Mouse (Mus musculus) heart, embryonic 11.5 days (tissue): ENCODE measurements around the gene Olfr458. TPM values are rescaled to one million over a fixed set of nuclear protein-coding genes. Genes with fewer than 3 reads are reported as not detected.

Experiments
- ATAC-seq: fragments of 200-750 bp; cut with Nextera tagmentation; replicated peaks from 2 replicates; pipeline ENCODE4 v1.8.0; 2017; ENCODE audit warnings: moderate library complexity; ENCODE audit not compliant: insufficient number of reproducible peaks, low FRiP score, low TSS enrichment
- H3K27ac ChIP-seq: fragments of 300-500 bp; sonication (generic); 2 replicates; pipeline ENCODE4 v1.5.1; 2014; ENCODE audit warnings: mild to moderate bottlenecking, low read depth, low read length
- H3K27me3 ChIP-seq: fragments of 300-500 bp; sonication (generic); 2 replicates; pipeline ENCODE4 v1.6.1; 2014; ENCODE audit warnings: mild to moderate bottlenecking, low read length, mixed read lengths; ENCODE audit not compliant: control insufficient read depth, insufficient read depth
- H3K36me3 ChIP-seq: fragments of 300-500 bp; sonication (generic); 2 replicates; pipeline ENCODE4 v1.6.1; 2014; ENCODE audit warnings: mild to moderate bottlenecking, low read length, moderate library complexity, mixed read lengths; ENCODE audit not compliant: control insufficient read depth, insufficient read depth
- H3K4me1 ChIP-seq: fragments of 300-500 bp; sonication (generic); 2 replicates; pipeline ENCODE4 v1.6.1; 2014; ENCODE audit warnings: low read length; ENCODE audit not compliant: control insufficient read depth, insufficient read depth
- H3K4me2 ChIP-seq: fragments of 300-500 bp; sonication (generic); 2 replicates; pipeline ENCODE4 v1.6.1; 2014; ENCODE audit warnings: mild to moderate bottlenecking, moderate library complexity
- H3K4me3 ChIP-seq: fragments of 300-500 bp; sonication (generic); 2 replicates; pipeline ENCODE4 v1.5.1; 2014; ENCODE audit warnings: low read depth, low read length
- H3K9ac ChIP-seq: fragments of 300-500 bp; sonication (generic); 2 replicates; pipeline ENCODE4 v1.6.1; 2014; ENCODE audit warnings: mild to moderate bottlenecking, low read depth, low read length, moderate library complexity
- H3K9me3 ChIP-seq: fragments of 300-500 bp; sonication (generic); replicated peaks from 2 replicates; pipeline ENCODE4 v1.6.1; 2016; ENCODE audit warnings: low read length; ENCODE audit not compliant: control insufficient read depth
- WGBS: fragments of 180-500 bp; shearing (Covaris S2); extraction: QIAGEN DNeasy Blood & Tissue Kit; methylation state at CpG from one replicate; pipeline ENCODE4 v1.1.7; 2014; ENCODE audit not compliant: insufficient replicate concordance; 5-methylcytosine and 5-hydroxymethylcytosine counted together
- polyA plus RNA-seq: library from polyadenylated mRNA; unstranded; fragments of >200 nt; fragmentation: Nextera tagmentation; extraction: Ambion mirVana; gene quantifications from 2 replicates; pipeline ENCODE4 v1.2.1, GENCODE M21; 2014

The Olfr458 gene
- polyA plus RNA-seq, 1 experiment from 2014 or later: not detected

DNA sequence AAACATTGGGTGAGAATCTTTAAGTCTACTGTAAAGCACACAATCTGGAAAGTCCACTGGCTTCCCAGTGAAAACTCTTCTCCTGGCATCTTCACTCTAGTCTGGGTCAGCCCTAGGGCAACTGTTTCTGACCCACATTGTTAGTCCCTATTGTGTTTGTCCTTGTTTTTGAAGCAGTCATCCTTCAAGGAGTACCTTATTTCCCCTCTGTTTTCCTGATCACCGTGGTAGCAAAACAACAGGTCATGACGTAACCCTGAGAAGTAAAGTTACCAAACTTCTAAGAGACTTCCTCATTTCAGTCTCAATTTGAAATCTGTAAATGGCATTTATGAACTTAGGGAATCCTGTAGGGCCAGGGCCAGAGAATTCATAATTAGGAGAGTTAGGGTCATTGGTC lies 43.6 kb downstream of the Olfr458 start:
- H3K9me3 ChIP-seq: no peaks in the 10 kb centered on the region
- no peak overlapping the region for H3K27ac ChIP-seq
- 76% methylated on average over 2 of the region's 2 CpGs for WGBS
- ATAC-seq: no peak
- no peaks in the 10 kb centered on the region for H3K4me1 ChIP-seq
- no peak overlapping the region for H3K4me2 ChIP-seq
- H3K36me3 ChIP-seq: no peaks in the 10 kb centered on the region
- H3K27me3 ChIP-seq: no peaks in the 10 kb centered on the region
- H3K9ac ChIP-seq: no peak overlapping the region
- H3K4me3 ChIP-seq: no peak overlapping the region

- Histone ChIP-seq H3K27ac (no peak overlapping the region), H3K4me1 (no peaks in the 10 kb centered on the region), H3K36me3 (no peaks in the 10 kb centered on the region), H3K4me2 (no peak overlapping the region), H3K9me3 (no peaks in the 10 kb centered on the region), H3K9ac (no peak overlapping the region), H3K27me3 (no peaks in the 10 kb centered on the region), H3K4me3 (no peak overlapping the region)
- WGBS: 85% methylated on average over 2 of the region's 2 CpGs
- ATAC-seq: no peak
These were observed 45.6 kb downstream of the Olfr458 start for GRCm38 (mm10) chr6:42419443-42419842.

Other genes starting within 250 kb of the Olfr458 start
- gene Tas2r144, start 249.9 kb downstream of the Olfr458 start, polyA plus RNA-seq: not detected in 2 replicates
- gene Gstk1, start 219.3 kb downstream of the Olfr458 start, polyA plus RNA-seq: 13.4 and 14.7 TPM in 2 replicates
- gene Tmem139, start 203.2 kb downstream of the Olfr458 start, polyA plus RNA-seq: 0.51 TPM in 1 of 2 replicates, not detected in the other
- gene Casp2, start 200.2 kb downstream of the Olfr458 start, polyA plus RNA-seq: 34.4 and 34.7 TPM in 2 replicates
- 0.55 and 0.82 TPM in 2 replicates for gene Clcn1, start 178.5 kb downstream of the Olfr458 start, polyA plus RNA-seq
- 0.23 and 0.25 TPM in 2 replicates for gene Fam131b, start 140.6 kb downstream of the Olfr458 start, polyA plus RNA-seq
- gene Zyx, start 115.6 kb downstream of the Olfr458 start, polyA plus RNA-seq: 159 and 177 TPM in 2 replicates
- gene Epha1, start 91.9 kb downstream of the Olfr458 start, polyA plus RNA-seq: 1.7 and 2.3 TPM in 2 replicates
- gene Tas2r143, start 65.0 kb downstream of the Olfr458 start, polyA plus RNA-seq: not detected in 2 replicates
- gene Tas2r135, start 59.8 kb downstream of the Olfr458 start, polyA plus RNA-seq: not detected in 2 replicates
- not detected in 2 replicates for gene Tas2r126, start 30.7 kb downstream of the Olfr458 start, polyA plus RNA-seq
- not detected in 2 replicates for gene Olfr457, start 11.1 kb upstream of the Olfr458 start, polyA plus RNA-seq
- not detected in 2 replicates for gene Olfr456, start 22.0 kb upstream of the Olfr458 start, polyA plus RNA-seq
- gene Olfr455, start 82.4 kb upstream of the Olfr458 start, polyA plus RNA-seq: not detected in 2 replicates
- gene Tcaf3, start 132.5 kb upstream of the Olfr458 start, polyA plus RNA-seq: not detected in 2 replicates
- 1.3 and 1.4 TPM in 2 replicates for gene Tcaf2, start 180.1 kb upstream of the Olfr458 start, polyA plus RNA-seq
- 56.2 and 61.3 TPM in 2 replicates for gene Tcaf1, start 244.9 kb upstream of the Olfr458 start, polyA plus RNA-seq